Comparison of ENCODE assay signal across 10 mouse cellular contexts in genomic region chr16:24231506-24231905, GRCm38 (mm10).
DNase-seq lines count a peak whose midpoint lies in the region; ATAC-seq lines count a peak whose summit lies in the region.
"Had no signal": no experiment of that assay in that cellular context is flagged by ENCODE, and none has a peak within 500 bp of the region (broad histone marks: within the 10 kb centered on the region; RNA-seq: fewer than 3 reads in every experiment).

No protein-coding gene starts in this region.

- H3K4me2 ChIP-seq in forebrain, embryonic 15.5 days (replicated peaks): no peak overlapping the region
- H3K4me2 ChIP-seq in forebrain, embryonic 12.5 days: no peak overlapping the region
- no peak overlapping the region for H3K4me2 ChIP-seq in limb, embryonic 12.5 days
- H3K4me2 ChIP-seq in embryonic facial prominence, embryonic 15.5 days (replicated peaks): no peak overlapping the region
- H3K4me2 ChIP-seq in limb, embryonic 13.5 days (replicated peaks): no peak overlapping the region
- H3K4me2 ChIP-seq in midbrain, embryonic 14.5 days (ENCODE audit: low read length): no peak overlapping the region
- H3K4me2 ChIP-seq: embryonic facial prominence, embryonic 13.5 days had no signal

- peak; percentile 55; the same call in 1 of the 2 replicates for ATAC-seq in forebrain, embryonic 15.5 days (replicated peaks)
- no peak for ATAC-seq in forebrain, embryonic 12.5 days (ENCODE audit: low FRiP score)
- ATAC-seq in limb, embryonic 12.5 days (ENCODE audit: insufficient number of reproducible peaks, insufficient read depth, low FRiP score, low TSS enrichment, low read depth): no peak; the same call in 1 of the 2 replicates
- ATAC-seq in embryonic facial prominence, embryonic 15.5 days (ENCODE audit: insufficient number of reproducible peaks, low FRiP score, low TSS enrichment, low read depth): peak; percentile 81
- peak; percentile 73 for ATAC-seq in limb, embryonic 13.5 days (ENCODE audit: low FRiP score, low read depth)
- no peak for ATAC-seq in midbrain, embryonic 14.5 days (ENCODE audit: low FRiP score, low TSS enrichment)
- ATAC-seq: intestine, embryonic 16.5 days had no signal

- no peak overlapping the region for H3K4me3 ChIP-seq in forebrain, embryonic 15.5 days
- no peak overlapping the region for H3K4me3 ChIP-seq in forebrain, embryonic 12.5 days (replicated peaks)
- no peak overlapping the region for H3K4me3 ChIP-seq in limb, embryonic 12.5 days (replicated peaks)
- H3K4me3 ChIP-seq in limb, embryonic 10.5 days: no peak overlapping the region
- no peak overlapping the region for H3K4me3 ChIP-seq in embryonic facial prominence, embryonic 15.5 days (replicated peaks)
- H3K4me3 ChIP-seq in limb, embryonic 13.5 days: no peak overlapping the region
- H3K4me3 ChIP-seq in midbrain, embryonic 14.5 days (replicated peaks; ENCODE audit: low read depth, low read length): no peak overlapping the region
- H3K4me3 ChIP-seq: embryonic facial prominence, embryonic 13.5 days had no signal

- H3K36me3 ChIP-seq in forebrain, embryonic 15.5 days: no peaks in the 10 kb centered on the region
- H3K36me3 ChIP-seq in forebrain, embryonic 12.5 days (replicated peaks): no peaks in the 10 kb centered on the region
- no peaks in the 10 kb centered on the region for H3K36me3 ChIP-seq in limb, embryonic 12.5 days
- no peaks in the 10 kb centered on the region for H3K36me3 ChIP-seq in limb, embryonic 10.5 days
- H3K36me3 ChIP-seq in embryonic facial prominence, embryonic 15.5 days: no peaks in the 10 kb centered on the region
- H3K36me3 ChIP-seq in limb, embryonic 13.5 days: no peaks in the 10 kb centered on the region
- no peaks in the 10 kb centered on the region for H3K36me3 ChIP-seq in midbrain, embryonic 14.5 days (ENCODE audit: control insufficient read depth, insufficient read depth, low read length)
- H3K36me3 ChIP-seq: embryonic facial prominence, embryonic 13.5 days had no signal

- H3K27me3 ChIP-seq in forebrain, embryonic 15.5 days: no peaks in the 10 kb centered on the region
- no peaks in the 10 kb centered on the region for H3K27me3 ChIP-seq in forebrain, embryonic 12.5 days
- H3K27me3 ChIP-seq in limb, embryonic 12.5 days: no peaks in the 10 kb centered on the region
- H3K27me3 ChIP-seq in limb, embryonic 10.5 days (ENCODE audit: low read depth, poor library complexity, severe bottlenecking): no peaks in the 10 kb centered on the region
- H3K27me3 ChIP-seq in embryonic facial prominence, embryonic 15.5 days: no peaks in the 10 kb centered on the region
- H3K27me3 ChIP-seq in limb, embryonic 13.5 days: no peaks in the 10 kb centered on the region
- no peaks in the 10 kb centered on the region for H3K27me3 ChIP-seq in midbrain, embryonic 14.5 days (ENCODE audit: control insufficient read depth, insufficient read depth, low read length)
- H3K27me3 ChIP-seq: embryonic facial prominence, embryonic 13.5 days had no signal

- DNase-seq in limb, embryonic 10.5 days (ENCODE audit: low spot score): no peak
- no peak for DNase-seq in midbrain, embryonic 14.5 days
- DNase-seq: thymus, adult 18-20 months had no signal

- WGBS in forebrain, embryonic 15.5 days: 67% methylated on average over 5 of the region's 5 CpGs
- 83% methylated on average over 5 of the region's 5 CpGs for whole genome bisulfite sequencing in forebrain, embryonic 12.5 days
- WGBS in limb, embryonic 12.5 days: 52% methylated on average over 5 of the region's 5 CpGs
- 79% methylated on average over 5 of the region's 5 CpGs for WGBS in limb, embryonic 10.5 days
- 68% methylated on average over 5 of the region's 5 CpGs for WGBS in embryonic facial prominence, embryonic 15.5 days
- WGBS in limb, embryonic 13.5 days: 54% methylated on average over 5 of the region's 5 CpGs
- 75% methylated on average over 5 of the region's 5 CpGs for WGBS in midbrain, embryonic 14.5 days

- H3K9me3 ChIP-seq in forebrain, embryonic 15.5 days: no peaks in the 10 kb centered on the region
- H3K9me3 ChIP-seq in forebrain, embryonic 12.5 days: no peaks in the 10 kb centered on the region
- no peaks in the 10 kb centered on the region for H3K9me3 ChIP-seq in limb, embryonic 12.5 days
- H3K9me3 ChIP-seq in limb, embryonic 10.5 days (replicated peaks): no peaks in the 10 kb centered on the region
- H3K9me3 ChIP-seq in embryonic facial prominence, embryonic 15.5 days (replicated peaks): no peaks in the 10 kb centered on the region
- no peaks in the 10 kb centered on the region for H3K9me3 ChIP-seq in limb, embryonic 13.5 days
- no peaks in the 10 kb centered on the region for H3K9me3 ChIP-seq in midbrain, embryonic 14.5 days (ENCODE audit: control insufficient read depth, low read length)
- H3K9me3 ChIP-seq: embryonic facial prominence, embryonic 13.5 days had no signal

- peaks cover 4% of the 10 kb centered on the region; the same call in 1 of the 2 replicates for H3K4me1 ChIP-seq in forebrain, embryonic 15.5 days
- peaks cover 2% of the 10 kb centered on the region; the same call in 1 of the 2 replicates for H3K4me1 ChIP-seq in forebrain, embryonic 12.5 days
- peaks cover 26% of the 10 kb centered on the region for H3K4me1 ChIP-seq in limb, embryonic 12.5 days (replicated peaks)
- peaks cover 22% of the 10 kb centered on the region for H3K4me1 ChIP-seq in limb, embryonic 10.5 days
- H3K4me1 ChIP-seq in embryonic facial prominence, embryonic 15.5 days: no peaks in the 10 kb centered on the region
- H3K4me1 ChIP-seq in limb, embryonic 13.5 days: peaks cover 36% of the 10 kb centered on the region
- no peaks in the 10 kb centered on the region for H3K4me1 ChIP-seq in midbrain, embryonic 14.5 days (ENCODE audit: control insufficient read depth, insufficient read depth, low read length)

- no peak overlapping the region for H3K9ac ChIP-seq in forebrain, embryonic 15.5 days (replicated peaks)
- no peak overlapping the region for H3K9ac ChIP-seq in forebrain, embryonic 12.5 days
- no peak overlapping the region for H3K9ac ChIP-seq in limb, embryonic 12.5 days (replicated peaks)
- no peak overlapping the region for H3K9ac ChIP-seq in embryonic facial prominence, embryonic 15.5 days
- H3K9ac ChIP-seq in limb, embryonic 13.5 days: no peak overlapping the region
- H3K9ac ChIP-seq in midbrain, embryonic 14.5 days (replicated peaks; ENCODE audit: low read length): no peak overlapping the region
- H3K9ac ChIP-seq: embryonic facial prominence, embryonic 13.5 days had no signal

- H3K27ac ChIP-seq in forebrain, embryonic 15.5 days (replicated peaks): no peak overlapping the region
- H3K27ac ChIP-seq in forebrain, embryonic 12.5 days: no peak overlapping the region
- H3K27ac ChIP-seq in limb, embryonic 12.5 days: 0 out of 2 replicates have a peak overlapping the region, but pooled peaks have one; percentile 20
- H3K27ac ChIP-seq in limb, embryonic 10.5 days: no peak overlapping the region
- no peak overlapping the region for H3K27ac ChIP-seq in embryonic facial prominence, embryonic 15.5 days (replicated peaks)
- H3K27ac ChIP-seq in limb, embryonic 13.5 days: no peak overlapping the region
- H3K27ac ChIP-seq in midbrain, embryonic 14.5 days (replicated peaks; ENCODE audit: low read depth, low read length): no peak overlapping the region
- H3K27ac ChIP-seq: embryonic facial prominence, embryonic 13.5 days had no signal

Comparison
In these comparisons a context has a peak if more than half of its experiments do, and no peak if none do; other contexts are left out.
1. ATAC-seq: peak in forebrain, embryonic 15.5 days (single experiment), embryonic facial prominence, embryonic 15.5 days (single experiment) and limb, embryonic 13.5 days (single experiment); none in forebrain, embryonic 12.5 days (single experiment), limb, embryonic 12.5 days (single experiment) and midbrain, embryonic 14.5 days (single experiment).